Mouse (Mus musculus) kidney, adult 2 months (tissue): Measurements from ENCODE around the gene Slc4a11. TPM values are rescaled to one million over a fixed set of nuclear protein-coding genes. Genes with fewer than 3 reads are reported as not detected.

Experiments used
- DNase-seq: peaks from one replicate; pipeline ENCODE4 v3.0.0; 2021
- H3K27ac ChIP-seq: fragments of 200-500 bp; 2 replicates; pipeline ENCODE4 v1.5.1; 2012; ENCODE audit warnings: low read depth, low read length, control low read depth, inconsistent platforms; ENCODE audit not compliant: insufficient read depth
- H3K27me3 ChIP-seq: fragments of 200-500 bp; replicated peaks from 2 replicates; pipeline ENCODE4 v1.6.1; 2012; ENCODE audit warnings: mild to moderate bottlenecking, moderate library complexity, low read length, inconsistent platforms; ENCODE audit not compliant: control insufficient read depth, insufficient read depth
- H3K36me3 ChIP-seq: fragments of 200-500 bp; 2 replicates; pipeline ENCODE4 v1.6.1; 2012; ENCODE audit warnings: mild to moderate bottlenecking, moderate library complexity, low read length, inconsistent platforms; ENCODE audit not compliant: control insufficient read depth, insufficient read depth
- H3K4me1 ChIP-seq: fragments of 200-500 bp; 2 replicates; pipeline ENCODE4 v1.6.1; 2011; ENCODE audit warnings: low read length; ENCODE audit not compliant: control insufficient read depth, insufficient read depth
- H3K4me3 ChIP-seq: fragments of 200-500 bp; 2 replicates; pipeline ENCODE4 v1.5.1; 2011; ENCODE audit warnings: mild to moderate bottlenecking, low read depth, low read length, control low read depth; ENCODE audit not compliant: insufficient read depth
- CTCF ChIP-seq: fragments of 200-500 bp; conservative IDR thresholded peaks from 2 replicates; pipeline ENCODE4 v1.5.1; 2011; ENCODE audit warnings: low read depth, mild to moderate bottlenecking, control low read depth, low read length, moderate library complexity, mixed read lengths; ENCODE audit not compliant: insufficient read depth, insufficient read length
- POLR2A ChIP-seq: fragments of 200-500 bp; IDR thresholded peaks from one replicate; pipeline ENCODE4 v1.6.1; 2011; ENCODE audit warnings: low read depth, low read length, control low read depth
- WGBS: fragments of 180-500 bp; shearing (Covaris S2); methylation state at CpG from one replicate; pipeline ENCODE4 v1.1.7; 2018; 5-methylcytosine and 5-hydroxymethylcytosine counted together
- polyA plus RNA-seq: library from polyadenylated mRNA; depleted of rRNA; stranded (reverse); fragments of >200 nt; gene quantifications from 2 replicates; pipeline ENCODE4 v1.2.3, GENCODE M21; 2012; rRNA removed

The Slc4a11 gene
- polyA plus RNA-seq = 30.6 and 40.7 TPM in 2 replicates

- WGBS = under 1% methylated on average over 65 of the region's 65 CpGs
Measured at GRCm38 (mm10) chr2:130697153-130697810, at the start of gene Slc4a11. Gene Slc4a11 (minus strand): TSS chr2:130697519.

GRCm38 (mm10) chr2:130743576-130743975, 46.3 kb upstream of the Slc4a11 start:
- WGBS = 96% methylated on average over 1 of the region's 1 CpGs
- H3K36me3 ChIP-seq = peaks cover 14% of the 10 kb centered on the region

More at GRCm38 (mm10) chr2:130697153-130697810, at the start of gene Slc4a11:
- peak; percentile 68 for DNase-seq
- Histone ChIP-seq H3K27ac (0 out of 2 replicates have a peak within 1 kb of the TSS, but pooled peaks have one; percentile 6), H3K36me3 (no peaks in the 10 kb centered on the region), H3K4me1 (no peaks in the 10 kb centered on the region), H3K27me3 (no peaks in the 10 kb centered on the region; the same call in 1 of the 2 replicates), H3K4me3 (peak within 1 kb of the TSS; percentile 55)
- TF ChIP-seq POLR2A = no peak
- no peak for TF ChIP-seq CTCF

GRCm38 (mm10) chr2:130740096-130740495, 42.8 kb upstream of the Slc4a11 start:
- WGBS = 84% methylated on average over 4 of the region's 4 CpGs
- Histone ChIP-seq H3K27ac (no peak overlapping the region), H3K4me1 (no peaks in the 10 kb centered on the region), H3K27me3 (no peaks in the 10 kb centered on the region), H3K36me3 (peaks cover 10% of the 10 kb centered on the region), H3K4me3 (no peak overlapping the region)
- no peak for TF ChIP-seq POLR2A
- no peak for TF ChIP-seq CTCF
- no peak for DNase-seq

More at GRCm38 (mm10) chr2:130743576-130743975, 46.3 kb upstream of the Slc4a11 start:
- no peak overlapping the region for H3K27ac ChIP-seq
- DNase-seq = no peak
- H3K4me3 ChIP-seq = no peak overlapping the region
- H3K4me1 ChIP-seq = no peaks in the 10 kb centered on the region
- no peak for TF ChIP-seq POLR2A
- TF ChIP-seq CTCF = no peak
- no peaks in the 10 kb centered on the region for H3K27me3 ChIP-seq

GRCm38 (mm10) chr2:130738019-130738418, 40.7 kb upstream of the Slc4a11 start:
- no peaks in the 10 kb centered on the region for H3K27me3 ChIP-seq
- WGBS = 86% methylated on average over 6 of the region's 6 CpGs

GRCm38 (mm10) chr2:130735281-130735680, 38.0 kb upstream of the Slc4a11 start:
- 60% methylated on average over 5 of the region's 5 CpGs for WGBS
- H3K27me3 ChIP-seq = no peaks in the 10 kb centered on the region
- H3K27ac ChIP-seq = no peak overlapping the region
- TF ChIP-seq CTCF = no peak
- TF ChIP-seq POLR2A = no peak
- H3K36me3 ChIP-seq = peaks cover 20% of the 10 kb centered on the region
- DNase-seq = peak; percentile 22
- H3K4me1 ChIP-seq = no peaks in the 10 kb centered on the region
- no peak overlapping the region for H3K4me3 ChIP-seq

More at GRCm38 (mm10) chr2:130738019-130738418, 40.7 kb upstream of the Slc4a11 start:
- Histone ChIP-seq H3K27ac (no peak overlapping the region), H3K4me3 (no peak overlapping the region), H3K36me3 (peaks cover 10% of the 10 kb centered on the region), H3K4me1 (no peaks in the 10 kb centered on the region)
- TF ChIP-seq CTCF (no peak), POLR2A (no peak)
- no peak for DNase-seq

- 72% methylated on average over 3 of the region's 3 CpGs for WGBS
- DNase-seq = no peak
- no peaks in the 10 kb centered on the region for H3K27me3 ChIP-seq
- peaks cover 24% of the 10 kb centered on the region for H3K36me3 ChIP-seq
- H3K4me1 ChIP-seq = no peaks in the 10 kb centered on the region
- TF ChIP-seq CTCF = no peak
- TF ChIP-seq POLR2A = no peak
- no peak overlapping the region for H3K27ac ChIP-seq
- H3K4me3 ChIP-seq = no peak overlapping the region
Measured at GRCm38 (mm10) chr2:130733444-130733843, 36.1 kb upstream of the Slc4a11 start.

GRCm38 (mm10) chr2:130731855-130732254, 34.5 kb upstream of the Slc4a11 start:
- H3K4me3 ChIP-seq = no peak overlapping the region
- H3K36me3 ChIP-seq = peaks cover 25% of the 10 kb centered on the region
- H3K4me1 ChIP-seq = no peaks in the 10 kb centered on the region
- no peak overlapping the region for H3K27ac ChIP-seq
- WGBS = 49% methylated on average over 5 of the region's 5 CpGs
- no peak for TF ChIP-seq CTCF
- no peak for TF ChIP-seq POLR2A
- no peak for DNase-seq
- no peaks in the 10 kb centered on the region for H3K27me3 ChIP-seq
